Mouse (Mus musculus) forebrain, embryonic 14.5 days (tissue): ENCODE data around the gene Kars. TPM values are rescaled to one million over a fixed set of nuclear protein-coding genes. Genes with fewer than 3 reads are reported as not detected.

Source experiments
- ATAC-seq: fragments of 200-750 bp; cut with Nextera tagmentation; 2 replicates; pipeline ENCODE4 v1.8.0; 2017; ENCODE audit warnings: mild to moderate bottlenecking, moderate library complexity
- DNase-seq: peaks from one replicate; pipeline ENCODE4 v3.0.0-alpha.2; 2015; ENCODE audit warnings: low spot score
- H3K27ac ChIP-seq: fragments of 300-500 bp; sonication (generic); 2 replicates; pipeline ENCODE4 v1.5.1; 2014; ENCODE audit warnings: low read depth, mild to moderate bottlenecking, control low read depth, low read length, moderate library complexity
- H3K27me3 ChIP-seq: fragments of 300-500 bp; sonication (generic); replicated peaks from 2 replicates; pipeline ENCODE4 v1.6.1; 2014; ENCODE audit warnings: low read length, control low read depth, mixed read lengths; ENCODE audit not compliant: control insufficient read depth, insufficient read depth
- H3K36me3 ChIP-seq: fragments of 300-500 bp; sonication (generic); 2 replicates; pipeline ENCODE4 v1.6.1; 2014; ENCODE audit warnings: low read length, control low read depth; ENCODE audit not compliant: control insufficient read depth, insufficient read depth
- H3K4me1 ChIP-seq: fragments of 300-500 bp; sonication (generic); 2 replicates; pipeline ENCODE4 v1.6.1; 2014; ENCODE audit warnings: antibody characterized with exemption, low read length, control low read depth; ENCODE audit not compliant: control insufficient read depth, insufficient read depth
- H3K4me2 ChIP-seq: fragments of 300-500 bp; sonication (generic); 2 replicates; pipeline ENCODE4 v1.6.1; 2014; ENCODE audit warnings: mild to moderate bottlenecking, control low read depth, low read length
- H3K4me3 ChIP-seq: fragments of 300-500 bp; sonication (generic); 2 replicates; pipeline ENCODE4 v1.5.1; 2014; ENCODE audit warnings: low read depth, low read length, control low read depth
- H3K9ac ChIP-seq: fragments of 300-500 bp; sonication (generic); 2 replicates; pipeline ENCODE4 v1.6.1; 2014; ENCODE audit warnings: mild to moderate bottlenecking, low read length, control low read depth, moderate library complexity
- H3K9me3 ChIP-seq: fragments of 300-500 bp; sonication (generic); replicated peaks from 2 replicates; pipeline ENCODE4 v1.6.1; 2016; ENCODE audit warnings: low read length, control low read depth, mixed read lengths; ENCODE audit not compliant: control insufficient read depth
- WGBS: fragments of 180-500 bp; shearing (Covaris S2); extraction: QIAGEN DNeasy Blood & Tissue Kit; methylation state at CpG from one replicate; pipeline ENCODE4 v1.1.7; 2014; 5-methylcytosine and 5-hydroxymethylcytosine counted together
- polyA plus RNA-seq: library from polyadenylated mRNA; unstranded; fragments of >200 nt; fragmentation: Nextera tagmentation; extraction: Ambion mirVana; gene quantifications from 2 replicates; pipeline ENCODE4 v1.2.1, GENCODE M21; 2014

The Kars gene
- polyA plus RNA-seq, 1 experiment from 2014 or later = 194 TPM

DNA sequence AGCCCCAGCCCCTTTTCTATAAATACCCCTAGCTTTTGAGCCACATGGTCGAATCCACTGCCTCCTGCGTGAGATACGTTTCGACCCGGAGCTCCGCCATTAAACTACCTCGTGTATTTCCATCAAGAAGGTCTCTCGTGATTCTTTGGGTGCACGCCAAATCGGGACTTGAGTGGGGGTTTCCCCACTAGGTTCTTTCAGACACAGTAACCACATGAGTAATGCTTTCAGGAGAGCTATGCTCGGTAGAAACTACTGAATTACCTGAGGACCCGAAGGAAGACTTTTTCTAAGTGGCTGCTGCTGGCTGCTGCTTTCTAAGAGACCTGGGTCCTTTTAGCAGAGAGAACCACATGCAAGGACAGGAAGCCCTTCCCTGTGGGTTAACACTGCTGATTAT lies 37.0 kb downstream of the Kars start:
- H3K36me3 ChIP-seq = peaks cover 27% of the 10 kb centered on the region
- DNase-seq = no peak
- H3K27ac ChIP-seq = no peak overlapping the region
- no peak overlapping the region for H3K4me3 ChIP-seq
- no peaks in the 10 kb centered on the region for H3K4me1 ChIP-seq
- no peaks in the 10 kb centered on the region for H3K27me3 ChIP-seq
- H3K9me3 ChIP-seq = no peaks in the 10 kb centered on the region
- 96% methylated on average over 12 of the region's 12 CpGs for WGBS
- H3K9ac ChIP-seq = no peak overlapping the region
- H3K4me2 ChIP-seq = no peak overlapping the region
- ATAC-seq = no peak

DNA sequence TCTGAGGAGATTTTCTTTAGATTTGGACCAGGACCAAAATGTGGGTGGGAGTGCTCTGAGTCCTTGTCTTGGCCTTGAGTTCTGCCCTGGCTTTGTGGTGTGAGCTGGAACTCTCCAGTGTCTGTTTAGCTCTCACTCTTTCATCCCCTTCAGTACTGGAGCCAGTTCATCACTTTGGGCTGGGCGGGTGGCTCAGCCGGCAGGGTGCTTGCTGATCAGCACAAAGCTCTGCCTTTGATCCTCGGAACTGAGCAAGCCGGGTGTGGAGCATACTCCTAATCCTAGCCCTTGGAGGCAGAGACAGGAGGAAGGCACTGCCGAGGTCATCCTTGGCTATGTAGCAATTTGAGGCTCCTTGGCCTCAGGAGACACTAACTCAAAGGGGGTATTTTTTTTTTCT lies 42.1 kb downstream of the Kars start:
- no peak overlapping the region for H3K27ac ChIP-seq
- no peak overlapping the region for H3K4me3 ChIP-seq
- 15% methylated on average over 5 of the region's 5 CpGs for WGBS
- no peak overlapping the region for H3K4me2 ChIP-seq
- no peaks in the 10 kb centered on the region for H3K4me1 ChIP-seq
- ATAC-seq (no peak), DNase-seq (no peak)
- H3K9ac ChIP-seq = no peak overlapping the region
- peaks cover 14% of the 10 kb centered on the region for H3K36me3 ChIP-seq
- H3K27me3 ChIP-seq = no peaks in the 10 kb centered on the region
- H3K9me3 ChIP-seq = no peaks in the 10 kb centered on the region

DNA sequence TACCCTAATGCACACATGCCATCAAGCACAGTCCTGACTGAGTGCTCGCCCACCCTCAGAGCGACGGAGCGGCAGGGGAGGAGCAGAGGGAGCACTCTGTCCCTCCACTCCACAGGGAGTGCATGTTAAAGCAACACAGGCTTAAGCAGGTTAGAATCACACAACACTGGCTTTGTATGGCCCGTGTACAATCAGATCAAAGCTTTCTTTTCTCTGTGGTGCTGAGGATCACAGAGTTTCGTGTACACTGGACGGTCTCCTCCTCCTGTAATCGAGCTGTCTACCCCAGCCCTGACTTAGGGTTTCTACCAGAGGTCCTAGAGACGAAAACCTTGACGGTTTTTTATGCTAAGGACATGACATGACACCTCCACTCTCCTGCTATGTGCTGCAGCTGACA lies 42.6 kb downstream of the Kars start:
- ATAC-seq = no peak
- 79% methylated on average over 10 of the region's 10 CpGs for WGBS
- H3K9ac ChIP-seq = no peak overlapping the region
- no peak overlapping the region for H3K27ac ChIP-seq
- no peaks in the 10 kb centered on the region for H3K9me3 ChIP-seq
- H3K4me1 ChIP-seq = no peaks in the 10 kb centered on the region
- peaks cover 13% of the 10 kb centered on the region; the same call in 1 of the 2 replicates for H3K36me3 ChIP-seq
- no peaks in the 10 kb centered on the region for H3K27me3 ChIP-seq
- no peak for DNase-seq
- no peak overlapping the region for H3K4me2 ChIP-seq
- H3K4me3 ChIP-seq = no peak overlapping the region

DNA sequence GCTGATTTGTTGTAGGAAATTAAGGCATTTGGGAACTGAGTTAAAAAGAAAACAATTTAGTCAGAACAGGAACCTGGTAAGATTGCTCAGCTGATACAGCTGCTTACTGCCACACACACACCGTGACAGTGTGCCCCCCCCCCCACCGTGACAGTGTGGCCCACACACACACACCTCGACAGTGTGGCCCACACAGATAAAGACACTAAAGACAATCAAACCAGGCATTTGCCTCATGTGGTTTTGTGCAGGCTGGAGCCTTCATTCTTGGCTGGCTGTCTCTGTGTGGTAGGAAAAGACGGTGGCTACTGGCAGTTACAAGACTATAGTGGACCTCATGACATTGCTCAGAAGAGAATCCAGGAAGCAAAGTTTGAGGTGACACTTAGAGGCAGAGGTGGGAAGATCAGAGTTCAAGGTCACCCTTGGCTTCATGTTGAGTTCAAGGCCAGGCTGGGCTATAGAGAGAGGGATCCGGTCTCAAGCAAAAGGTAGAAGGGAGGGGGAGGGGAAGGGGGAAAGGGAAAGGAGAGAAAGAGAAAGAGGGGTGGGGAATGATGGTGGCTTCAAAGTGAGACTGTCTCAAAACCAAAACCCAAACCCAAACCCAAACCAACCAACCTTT lies 43.8 kb downstream of the Kars start:
- Histone ChIP-seq H3K4me3 (no peak overlapping the region), H3K4me2 (no peak overlapping the region), H3K9ac (no peak overlapping the region), H3K36me3 (peaks cover 11% of the 10 kb centered on the region; the same call in 1 of the 2 replicates), H3K9me3 (no peaks in the 10 kb centered on the region), H3K4me1 (no peaks in the 10 kb centered on the region), H3K27me3 (no peaks in the 10 kb centered on the region), H3K27ac (no peak overlapping the region)
- DNase-seq (no peak), ATAC-seq (no peak)
- 93% methylated on average over 5 of the region's 5 CpGs for WGBS

DNA sequence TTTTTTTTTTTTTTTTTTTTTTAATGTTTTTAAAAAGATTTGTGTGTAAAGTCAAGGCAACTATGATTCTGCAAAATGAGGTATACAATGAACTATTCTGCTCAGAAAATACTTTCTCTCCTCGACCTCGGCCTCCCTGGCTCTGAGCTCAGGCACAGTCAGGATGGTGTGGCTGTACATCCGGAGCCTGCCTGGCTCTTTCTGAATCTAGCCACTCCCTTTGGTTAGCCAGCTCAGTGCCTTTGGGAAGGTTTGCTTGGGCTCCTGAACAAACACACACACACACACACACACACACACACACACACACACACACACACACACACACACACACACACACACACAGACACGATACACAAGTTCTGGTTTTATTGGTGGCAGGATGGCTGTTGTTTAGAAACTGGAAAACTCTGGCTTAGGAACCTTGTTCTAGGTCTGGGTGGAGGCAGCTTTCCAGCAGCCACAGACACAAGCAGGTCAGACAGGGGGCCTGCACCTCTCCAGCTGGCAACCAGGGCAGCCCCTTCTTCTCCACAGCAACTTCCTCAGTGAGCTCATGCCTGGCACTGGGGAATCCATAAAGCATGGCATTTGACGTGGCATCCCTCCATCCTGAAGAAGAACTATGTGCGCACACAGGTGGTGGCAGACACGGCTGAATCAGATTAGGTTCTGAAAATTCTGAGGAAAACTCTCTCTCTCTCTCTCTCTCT lies 46.1 kb downstream of the Kars start:
- no peak overlapping the region for H3K4me3 ChIP-seq
- no peak for ATAC-seq
- H3K9ac ChIP-seq = no peak overlapping the region
- 86% methylated on average over 7 of the region's 7 CpGs for WGBS
- DNase-seq = no peak
- H3K4me2 ChIP-seq = no peak overlapping the region
- no peaks in the 10 kb centered on the region for H3K9me3 ChIP-seq
- peaks cover 8% of the 10 kb centered on the region; the same call in 1 of the 2 replicates for H3K36me3 ChIP-seq
- no peaks in the 10 kb centered on the region for H3K27me3 ChIP-seq
- H3K27ac ChIP-seq = no peak overlapping the region
- H3K4me1 ChIP-seq = no peaks in the 10 kb centered on the region

DNA sequence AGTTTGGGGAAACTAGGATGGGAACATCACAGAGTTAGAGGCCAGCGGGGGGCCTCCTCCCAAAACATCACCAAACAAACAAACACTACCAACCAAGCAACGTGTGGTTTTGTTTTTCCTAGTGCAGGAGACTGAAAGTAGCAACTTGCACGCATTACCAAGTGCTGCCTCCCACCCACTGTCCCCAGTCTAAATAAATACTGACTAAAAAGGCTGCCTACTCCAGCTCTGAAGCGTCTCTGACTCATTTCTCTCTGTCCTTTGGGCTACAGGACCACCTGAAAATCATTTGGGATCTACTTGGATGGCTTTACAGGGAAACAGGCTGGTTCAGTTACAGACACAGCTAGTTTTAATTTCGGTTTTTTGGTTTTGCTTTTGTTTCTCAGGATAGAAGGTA lies 46.8 kb downstream of the Kars start:
- Histone ChIP-seq H3K27me3 (no peaks in the 10 kb centered on the region), H3K9ac (no peak overlapping the region), H3K9me3 (no peaks in the 10 kb centered on the region), H3K4me3 (no peak overlapping the region), H3K4me2 (no peak overlapping the region), H3K4me1 (no peaks in the 10 kb centered on the region), H3K27ac (no peak overlapping the region), H3K36me3 (peaks cover 8% of the 10 kb centered on the region; the same call in 1 of the 2 replicates)
- ATAC-seq = no peak
- DNase-seq = no peak
- 74% methylated on average over 5 of the region's 5 CpGs for WGBS

DNA sequence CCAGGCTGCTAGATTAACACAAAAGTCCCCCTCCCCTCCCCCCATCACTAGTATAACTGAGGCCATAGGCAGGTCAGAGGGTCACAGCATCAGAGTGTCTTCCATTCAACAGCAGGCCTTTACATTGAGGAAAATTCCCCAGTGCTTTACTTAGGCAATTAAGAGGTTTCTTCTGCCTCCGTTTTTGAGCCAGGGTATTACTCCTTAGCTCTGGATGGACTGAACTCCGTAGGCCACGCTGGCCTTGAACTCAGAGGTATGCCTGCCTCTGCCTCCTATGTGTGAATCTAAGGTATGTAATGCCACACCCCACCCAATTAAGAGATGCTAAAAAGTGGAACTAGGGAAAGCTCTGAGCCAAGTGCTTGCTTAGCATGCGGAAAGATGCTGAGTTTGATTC lies 47.6 kb downstream of the Kars start:
- H3K9ac ChIP-seq = no peak overlapping the region
- WGBS = 83% methylated on average over 4 of the region's 4 CpGs
- H3K9me3 ChIP-seq = no peaks in the 10 kb centered on the region
- no peak for DNase-seq
- peaks cover 8% of the 10 kb centered on the region; the same call in 1 of the 2 replicates for H3K36me3 ChIP-seq
- H3K27me3 ChIP-seq = no peaks in the 10 kb centered on the region
- no peaks in the 10 kb centered on the region for H3K4me1 ChIP-seq
- no peak for ATAC-seq
- H3K4me2 ChIP-seq = no peak overlapping the region
- H3K4me3 ChIP-seq = no peak overlapping the region
- no peak overlapping the region for H3K27ac ChIP-seq

DNA sequence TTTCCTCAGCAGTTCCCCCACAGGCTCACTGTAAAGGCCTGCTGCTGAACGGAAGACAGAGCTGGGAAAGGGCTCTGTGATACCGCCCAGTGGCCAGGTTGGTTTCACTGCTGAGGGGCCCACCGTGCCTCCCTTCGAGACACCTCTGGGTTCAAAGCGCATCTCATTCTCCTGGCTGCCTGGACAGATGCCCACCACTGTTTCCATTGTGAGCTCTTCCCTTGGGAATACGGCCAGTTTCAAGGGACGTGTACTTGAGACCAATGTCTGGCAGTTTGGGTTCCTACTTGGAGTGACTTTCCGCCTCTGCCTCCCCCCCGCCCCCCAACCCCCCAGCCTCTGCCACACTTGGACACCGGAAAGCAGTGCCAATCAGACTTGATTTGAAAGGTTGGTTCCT lies 48.0 kb downstream of the Kars start:
- Histone ChIP-seq H3K4me1 (no peaks in the 10 kb centered on the region), H3K9ac (no peak overlapping the region), H3K27ac (no peak overlapping the region), H3K4me3 (no peak overlapping the region), H3K9me3 (no peaks in the 10 kb centered on the region), H3K27me3 (no peaks in the 10 kb centered on the region), H3K4me2 (no peak overlapping the region), H3K36me3 (peaks cover 8% of the 10 kb centered on the region; the same call in 1 of the 2 replicates)
- WGBS = 66% methylated on average over 10 of the region's 10 CpGs
- no peak for ATAC-seq
- no peak for DNase-seq

DNA sequence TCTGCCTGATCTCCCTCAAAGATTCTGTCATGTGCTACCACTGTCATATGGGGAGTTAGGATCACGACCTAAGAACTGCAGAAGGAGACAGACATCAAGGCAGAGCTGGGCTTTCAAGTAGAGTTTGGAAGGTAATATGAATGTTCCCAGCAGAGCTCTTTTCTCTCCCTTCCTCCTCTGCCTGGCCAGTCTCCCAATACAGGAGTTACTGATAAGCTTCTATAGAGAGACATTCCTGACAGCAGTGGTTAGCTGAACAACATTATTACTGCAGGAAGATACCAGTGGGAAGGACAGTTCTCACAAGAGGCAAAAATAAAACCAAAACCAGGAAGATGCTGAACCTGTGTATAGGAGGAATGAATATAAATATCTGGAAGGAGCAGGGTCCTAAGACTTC lies 48.5 kb downstream of the Kars start:
- no peaks in the 10 kb centered on the region for H3K4me1 ChIP-seq
- H3K4me2 ChIP-seq = no peak overlapping the region
- H3K27me3 ChIP-seq = no peaks in the 10 kb centered on the region
- no peak overlapping the region for H3K4me3 ChIP-seq
- no peak overlapping the region for H3K9ac ChIP-seq
- 70% methylated on average over 1 of the region's 1 CpGs for WGBS
- H3K9me3 ChIP-seq = no peaks in the 10 kb centered on the region
- H3K27ac ChIP-seq = no peak overlapping the region
- no peak for DNase-seq
- H3K36me3 ChIP-seq = peaks cover 6% of the 10 kb centered on the region; the same call in 1 of the 2 replicates
- ATAC-seq = no peak
